Comparison of ENCODE assay signal across 9 mouse cellular contexts in the genomic region with DNA sequence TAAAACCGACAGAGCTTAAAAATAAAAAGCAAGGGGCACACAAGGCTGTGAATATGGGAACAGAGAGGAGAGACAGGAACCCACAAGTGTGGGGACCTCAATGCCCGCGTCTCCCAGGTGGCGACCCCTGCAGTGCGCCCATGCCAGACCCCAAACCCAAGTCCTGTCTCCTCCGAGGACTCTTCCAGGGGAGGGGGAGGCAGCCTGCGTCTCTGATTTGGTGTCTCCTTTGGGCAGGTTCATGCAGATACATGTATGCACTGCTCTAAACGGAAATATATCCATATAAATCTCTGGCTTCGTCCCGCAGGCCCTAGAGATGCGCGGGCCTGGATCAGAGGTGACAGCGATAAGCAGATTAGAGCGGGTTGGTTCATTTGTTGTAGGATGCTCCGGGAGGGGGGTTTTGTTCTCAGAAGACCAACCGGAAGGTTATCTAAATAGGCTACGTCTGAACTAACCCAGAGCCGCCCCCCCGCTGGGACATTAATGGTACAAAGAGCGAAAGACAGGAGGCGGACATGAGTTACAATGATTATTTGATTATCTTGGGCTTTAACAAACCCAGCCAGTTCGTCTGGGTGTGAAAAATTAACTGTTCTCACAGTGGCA.
DNase-seq lines count a peak whose midpoint lies in the region; ATAC-seq lines count a peak whose summit lies in the region.
"Had no signal": no experiment of that assay in that cellular context is flagged by ENCODE, and none has a peak within 500 bp of the region (broad histone marks: within the 10 kb centered on the region; RNA-seq: fewer than 3 reads in every experiment).

No protein-coding gene starts in this region.

- peaks cover 22% of the 10 kb centered on the region for H3K27me3 ChIP-seq in kidney, embryonic 14.5 days (ENCODE audit: control insufficient read depth, insufficient read depth, low read length)
- H3K27me3 ChIP-seq in embryonic facial prominence, embryonic 13.5 days: peaks cover 86% of the 10 kb centered on the region
- peaks cover 93% of the 10 kb centered on the region for H3K27me3 ChIP-seq in limb, embryonic 12.5 days
- 0 out of 2 replicates have a peak, but pooled peaks cover 2% of the 10 kb centered on the region for H3K27me3 ChIP-seq in neural tube, embryonic 14.5 days (ENCODE audit: control insufficient read depth, insufficient read depth, low read length)

- H3K9ac ChIP-seq in kidney, embryonic 14.5 days (ENCODE audit: low read depth, low read length): no peak overlapping the region
- no peak overlapping the region for H3K9ac ChIP-seq in embryonic facial prominence, embryonic 13.5 days
- H3K9ac ChIP-seq in limb, embryonic 12.5 days (replicated peaks): no peak overlapping the region
- no peak overlapping the region for H3K9ac ChIP-seq in neural tube, embryonic 14.5 days (replicated peaks; ENCODE audit: low read depth, low read length)

- no peaks in the 10 kb centered on the region for H3K36me3 ChIP-seq in kidney, embryonic 14.5 days (ENCODE audit: control insufficient read depth, insufficient read depth, low read length)
- H3K36me3 ChIP-seq in embryonic facial prominence, embryonic 13.5 days: no peaks in the 10 kb centered on the region
- no peaks in the 10 kb centered on the region for H3K36me3 ChIP-seq in limb, embryonic 12.5 days
- no peaks in the 10 kb centered on the region for H3K36me3 ChIP-seq in neural tube, embryonic 14.5 days (ENCODE audit: control insufficient read depth, insufficient read depth, low read length)

- H3K4me3 ChIP-seq in kidney, embryonic 14.5 days (ENCODE audit: low read length): no peak overlapping the region
- H3K4me3 ChIP-seq in embryonic facial prominence, embryonic 13.5 days: no peak overlapping the region
- no peak overlapping the region for H3K4me3 ChIP-seq in limb, embryonic 12.5 days (replicated peaks)
- no peak overlapping the region for H3K4me3 ChIP-seq in neural tube, embryonic 14.5 days (ENCODE audit: low read depth, low read length)

- H3K27ac ChIP-seq in kidney, embryonic 14.5 days (ENCODE audit: low read depth, low read length): no peak overlapping the region
- H3K27ac ChIP-seq in embryonic facial prominence, embryonic 13.5 days: no peak overlapping the region
- no peak overlapping the region for H3K27ac ChIP-seq in limb, embryonic 12.5 days
- H3K27ac ChIP-seq in neural tube, embryonic 14.5 days (ENCODE audit: low read depth, low read length): peak overlapping the region; percentile 71; the same call in 1 of the 2 replicates
- H3K27ac ChIP-seq: stomach, postnatal 0 days had no signal

- peak; percentile 25; the same call in 1 of the 2 replicates for ATAC-seq in kidney, embryonic 14.5 days (ENCODE audit: low FRiP score, low TSS enrichment)
- ATAC-seq in embryonic facial prominence, embryonic 13.5 days (ENCODE audit: insufficient number of reproducible peaks, insufficient read depth, low FRiP score, low TSS enrichment, low read depth): no peak
- no peak for ATAC-seq in limb, embryonic 12.5 days (ENCODE audit: insufficient number of reproducible peaks, insufficient read depth, low FRiP score, low TSS enrichment, low read depth)
- ATAC-seq in neural tube, embryonic 14.5 days (ENCODE audit: low read depth): peak; percentile 36; the same call in 1 of the 2 replicates

- H3K9me3 ChIP-seq in kidney, embryonic 14.5 days (ENCODE audit: control insufficient read depth, low read length): no peaks in the 10 kb centered on the region
- no peaks in the 10 kb centered on the region for H3K9me3 ChIP-seq in embryonic facial prominence, embryonic 13.5 days
- H3K9me3 ChIP-seq in limb, embryonic 12.5 days: no peaks in the 10 kb centered on the region
- no peaks in the 10 kb centered on the region for H3K9me3 ChIP-seq in neural tube, embryonic 14.5 days (ENCODE audit: control insufficient read depth, low read length)

- 3% methylated on average over 22 of the region's 22 CpGs for WGBS in kidney, embryonic 14.5 days
- 3% methylated on average over 22 of the region's 22 CpGs for WGBS in embryonic facial prominence, embryonic 13.5 days
- WGBS in limb, embryonic 12.5 days: 2% methylated on average over 22 of the region's 22 CpGs
- WGBS in neural tube, embryonic 14.5 days: 2% methylated on average over 22 of the region's 22 CpGs

- H3K4me1 ChIP-seq in kidney, embryonic 14.5 days (ENCODE audit: control insufficient read depth, insufficient read depth, low read length): peaks cover 12% of the 10 kb centered on the region; the same call in 1 of the 2 replicates
- peaks cover 13% of the 10 kb centered on the region for H3K4me1 ChIP-seq in embryonic facial prominence, embryonic 13.5 days
- H3K4me1 ChIP-seq in limb, embryonic 12.5 days (replicated peaks): peaks cover 16% of the 10 kb centered on the region
- H3K4me1 ChIP-seq in neural tube, embryonic 14.5 days (ENCODE audit: control insufficient read depth, insufficient read depth, low read length): peaks cover 23% of the 10 kb centered on the region

- peak overlapping the region; percentile 16; the same call in 1 of the 2 replicates for H3K4me2 ChIP-seq in kidney, embryonic 14.5 days (replicated peaks; ENCODE audit: low read depth, low read length)
- H3K4me2 ChIP-seq in embryonic facial prominence, embryonic 13.5 days: 0 out of 2 replicates have a peak overlapping the region, but pooled peaks have one; percentile 5
- peak overlapping the region; percentile 42; the same call in 1 of the 2 replicates for H3K4me2 ChIP-seq in limb, embryonic 12.5 days
- H3K4me2 ChIP-seq in neural tube, embryonic 14.5 days (ENCODE audit: low read depth, low read length): peak overlapping the region; percentile 11; the same call in 1 of the 2 replicates

- DNase-seq in kidney, postnatal 4 days: no peak
- no peak for DNase-seq in adrenal gland, postnatal 4 days (ENCODE audit: low spot score in 2 of 2)
- no peak for DNase-seq in adrenal gland, adult 8-10 months
- no peak for DNase-seq in urinary bladder, postnatal 25 days (ENCODE audit: low spot score)

Comparison
In these comparisons a context has a peak if more than half of its experiments do, and no peak if none do; other contexts are left out.
1. ATAC-seq: peak in kidney, embryonic 14.5 days (single experiment) and neural tube, embryonic 14.5 days (single experiment); none in embryonic facial prominence, embryonic 13.5 days (single experiment) and limb, embryonic 12.5 days (single experiment).
2. Peak in every context shown above with its lines, with median percentiles within 50 percentile points of each other: H3K4me2 ChIP-seq.